Mouse (Mus musculus) intestine, postnatal 0 days (tissue): Measurements from ENCODE around the gene Fam184a. TPM values are rescaled to one million over a fixed set of nuclear protein-coding genes. Genes with fewer than 3 reads are reported as not detected.
"Not testable (repeated sequence)": the region's sequence is repeated elsewhere in the genome, so short reads cannot be mapped to it uniquely, and the experiment has no call there.

Source experiments
- ATAC-seq: fragments of 200-750 bp; cut with Nextera tagmentation; 2 replicates; pipeline ENCODE4 v1.8.0; 2017; ENCODE audit warnings: mild to moderate bottlenecking, moderate TSS enrichment, moderate library complexity
- H3K27ac ChIP-seq: fragments of 300-500 bp; sonication (generic); 2 replicates; pipeline ENCODE4 v1.5.1; 2014; ENCODE audit warnings: mild to moderate bottlenecking, low read depth, low read length, moderate library complexity
- H3K27me3 ChIP-seq: fragments of 300-500 bp; sonication (generic); replicated peaks from 2 replicates; pipeline ENCODE4 v1.6.1; 2014; ENCODE audit warnings: low read length, mixed read lengths; ENCODE audit not compliant: control insufficient read depth, insufficient read depth
- H3K36me3 ChIP-seq: fragments of 300-500 bp; sonication (generic); 2 replicates; pipeline ENCODE4 v1.6.1; 2014; ENCODE audit warnings: mild to moderate bottlenecking, moderate library complexity; ENCODE audit not compliant: control insufficient read depth, insufficient read depth
- H3K4me1 ChIP-seq: fragments of 300-500 bp; sonication (generic); replicated peaks from 2 replicates; pipeline ENCODE4 v1.6.1; 2014; ENCODE audit warnings: antibody characterized with exemption, low read length, mixed read lengths; ENCODE audit not compliant: control insufficient read depth, insufficient read depth
- H3K4me2 ChIP-seq: fragments of 300-500 bp; sonication (generic); replicated peaks from 2 replicates; pipeline ENCODE4 v1.6.1; 2014; ENCODE audit warnings: low read depth, mild to moderate bottlenecking, moderate library complexity
- H3K4me3 ChIP-seq: fragments of 300-500 bp; sonication (generic); 2 replicates; pipeline ENCODE4 v1.5.1; 2014; ENCODE audit warnings: low read depth, low read length
- H3K9ac ChIP-seq: fragments of 300-500 bp; sonication (generic); 2 replicates; pipeline ENCODE4 v1.6.1; 2014; ENCODE audit warnings: mild to moderate bottlenecking, low read depth, low read length
- H3K9me3 ChIP-seq: fragments of 300-500 bp; sonication (generic); 2 replicates; pipeline ENCODE4 v1.6.1; 2016; ENCODE audit warnings: mixed run types; ENCODE audit not compliant: control insufficient read depth
- CTCF ChIP-seq: sonication (generic); IDR thresholded peaks from 2 replicates; pipeline ENCODE4 v1.5.1; 2016; ENCODE audit warnings: low read depth, mild to moderate bottlenecking, control low read depth, antibody characterized with exemption, moderate library complexity
- WGBS: fragments of 180-500 bp; shearing (Covaris S2); extraction: QIAGEN DNeasy Blood & Tissue Kit; methylation state at CpG from one replicate; pipeline ENCODE4 v1.1.7; 2014; 5-methylcytosine and 5-hydroxymethylcytosine counted together
- polyA plus RNA-seq: library from polyadenylated mRNA; unstranded; fragments of >200 nt; fragmentation: Nextera tagmentation; extraction: Ambion mirVana; gene quantifications from 2 replicates; pipeline ENCODE4 v1.2.1, GENCODE M21; 2015

Fam184a gene
- polyA plus RNA-seq, 1 experiment from 2014 or later, result 0.56 TPM

DNA sequence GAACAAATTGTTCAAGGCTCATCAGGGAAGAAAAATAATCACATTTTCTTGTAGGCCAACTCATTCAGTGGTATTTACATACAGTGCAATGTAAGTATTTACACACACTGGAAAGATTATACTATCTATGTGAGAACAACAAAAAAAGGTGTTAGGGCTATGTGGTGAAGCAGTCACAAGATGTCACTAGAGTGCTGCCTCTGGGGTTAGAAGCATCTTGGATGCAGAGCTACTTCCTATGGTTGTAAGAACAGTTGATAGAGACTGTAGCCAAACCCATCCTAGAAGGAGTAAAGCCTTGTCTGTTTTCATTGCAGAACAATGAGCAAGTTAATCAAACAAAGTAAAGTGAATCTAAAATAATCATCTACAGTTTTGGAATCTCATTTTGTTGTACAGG is 109.4 kb downstream of the Fam184a start:
- Histone ChIP-seq H3K27ac (no peak overlapping the region), H3K4me3 (no peak overlapping the region), H3K9ac (no peak overlapping the region), H3K27me3 (no peaks in the 10 kb centered on the region), H3K36me3 (no peaks in the 10 kb centered on the region), H3K4me2 (no peak overlapping the region), H3K9me3 (no peaks in the 10 kb centered on the region), H3K4me1 (no peaks in the 10 kb centered on the region)
- peak; percentile 92 for TF ChIP-seq CTCF
- no peak for ATAC-seq

GRCm38 (mm10) chr10:53635246-53635971 is 115.5 kb downstream of the Fam184a start:
- H3K9ac ChIP-seq, result no peak overlapping the region
- H3K27me3 ChIP-seq, result no peaks in the 10 kb centered on the region
- no peak overlapping the region for H3K4me3 ChIP-seq
- H3K9me3 ChIP-seq, result no peaks in the 10 kb centered on the region
- no peaks in the 10 kb centered on the region for H3K4me1 ChIP-seq
- 72% methylated on average over 13 of the region's 13 CpGs for WGBS
- no peak overlapping the region for H3K4me2 ChIP-seq
- no peak overlapping the region for H3K27ac ChIP-seq
- no peak for ATAC-seq
- TF ChIP-seq CTCF, result no peak
- no peaks in the 10 kb centered on the region for H3K36me3 ChIP-seq

GRCm38 (mm10) chr10:53634160-53634559 is 116.8 kb downstream of the Fam184a start:
- TF ChIP-seq CTCF, result no peak
- Histone ChIP-seq H3K4me3 (no peak overlapping the region), H3K4me2 (no peak overlapping the region), H3K36me3 (no peaks in the 10 kb centered on the region), H3K9me3 (no peaks in the 10 kb centered on the region), H3K27me3 (no peaks in the 10 kb centered on the region), H3K4me1 (no peaks in the 10 kb centered on the region), H3K9ac (no peak overlapping the region), H3K27ac (no peak overlapping the region)
- ATAC-seq, result no peak
- WGBS, result 81% methylated on average over 10 of the region's 10 CpGs

DNA sequence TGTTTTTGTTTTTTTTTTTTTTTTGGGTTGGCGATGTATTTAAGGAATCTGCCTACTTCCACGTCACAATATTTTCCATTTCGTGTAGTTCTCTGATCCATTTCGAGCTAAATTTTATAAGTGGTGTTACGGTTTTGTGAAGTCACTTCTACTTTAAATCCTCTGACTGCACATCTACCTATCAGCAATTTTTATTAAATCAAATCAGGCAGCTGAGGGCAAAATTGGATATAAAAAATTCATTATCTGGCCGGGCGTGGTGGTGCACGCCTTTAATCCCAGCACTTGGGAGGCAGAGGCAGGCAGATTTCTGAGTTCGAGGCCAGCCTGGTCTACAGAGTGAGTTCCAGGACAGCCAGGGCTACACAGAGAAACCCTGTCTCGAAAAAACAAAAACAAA is 120.6 kb downstream of the Fam184a start, which contains the start of gene Mcm9:
TSS of gene Mcm9 (minus strand) at position 101 of the 400 bp plus-strand sequence.
- peak within 1 kb of the TSS; percentile 70 for H3K4me2 ChIP-seq
- H3K36me3 ChIP-seq, H3K9me3 ChIP-seq, H3K27me3 ChIP-seq, ATAC-seq, H3K4me1 ChIP-seq: not testable (repeated sequence)
- 55% methylated on average over 10 of the region's 10 CpGs for WGBS
- H3K27ac ChIP-seq, result peak within 1 kb of the TSS; percentile 96
- H3K4me3 ChIP-seq, result peak within 1 kb of the TSS; percentile 83
- H3K9ac ChIP-seq, result peak within 1 kb of the TSS; percentile 88

- Histone ChIP-seq H3K9ac (peak overlapping the region; percentile 88), H3K4me1 (0 out of 2 replicates have a peak, but pooled peaks cover 2% of the 10 kb centered on the region), H3K9me3 (no peaks in the 10 kb centered on the region), H3K36me3 (peaks cover 7% of the 10 kb centered on the region; the same call in 1 of the 2 replicates), H3K4me2 (peak overlapping the region; percentile 70), H3K27ac (peak overlapping the region; percentile 96), H3K4me3 (peak overlapping the region; percentile 83), H3K27me3 (no peaks in the 10 kb centered on the region)
- no peak for TF ChIP-seq CTCF
- 0% methylated on average over 35 of the region's 35 CpGs for WGBS
- peak; percentile 97 for ATAC-seq
Observed at GRCm38 (mm10) chr10:53629918-53630250, 121.0 kb downstream of the Fam184a start.

DNA sequence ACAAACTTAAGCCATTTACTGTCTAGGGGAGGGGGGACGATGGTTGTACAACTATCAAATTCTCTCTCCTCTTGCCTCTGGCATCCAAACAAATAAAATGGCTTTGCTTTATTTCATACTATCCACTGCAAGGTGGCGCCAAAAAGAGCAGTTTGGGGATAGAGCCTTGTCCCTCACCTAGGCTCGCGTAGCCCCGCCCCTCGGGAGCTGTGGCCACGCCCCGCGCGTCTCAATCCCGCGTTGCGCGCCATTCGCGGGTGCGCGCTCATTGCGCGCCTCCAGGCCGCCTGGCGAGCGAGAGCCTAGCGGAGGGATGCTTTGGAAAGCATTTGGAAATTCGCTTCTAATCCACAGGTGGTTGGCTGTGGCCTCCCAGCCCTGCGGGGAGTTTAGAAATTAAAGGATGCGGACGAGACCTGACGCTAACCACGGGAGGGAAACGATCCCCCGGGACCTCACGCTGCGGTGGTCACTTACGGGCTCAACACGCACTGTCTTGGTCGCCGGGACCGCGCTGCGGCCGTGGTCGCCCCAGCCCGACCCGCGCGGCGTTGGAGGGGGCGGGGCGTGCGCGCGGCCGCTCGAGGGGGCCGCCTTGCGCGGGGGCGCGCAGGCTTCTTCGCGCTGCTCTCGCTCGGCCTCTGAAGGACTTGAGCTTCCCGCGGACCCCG is 121.5 kb downstream of the Fam184a start:
- peak overlapping the region; percentile 88 for H3K9ac ChIP-seq
- H3K27ac ChIP-seq, result peak overlapping the region; percentile 96
- H3K4me3 ChIP-seq, result peak overlapping the region; percentile 83
- no peaks in the 10 kb centered on the region for H3K27me3 ChIP-seq
- peak overlapping the region; percentile 70 for H3K4me2 ChIP-seq
- WGBS, result 1% methylated on average over 67 of the region's 67 CpGs
- H3K9me3 ChIP-seq, result no peaks in the 10 kb centered on the region
- TF ChIP-seq CTCF, result peak; percentile 67
- peak; percentile 84 for ATAC-seq
- H3K4me1 ChIP-seq, result 0 out of 2 replicates have a peak, but pooled peaks cover 2% of the 10 kb centered on the region
- peaks cover 9% of the 10 kb centered on the region; the same call in 1 of the 2 replicates for H3K36me3 ChIP-seq
